Mouse (Mus musculus) forebrain, embryonic 16.5 days (tissue): ENCODE measurements around the gene Sppl3. TPM values are rescaled to one million over a fixed set of nuclear protein-coding genes. Genes with fewer than 3 reads are reported as not detected.

Source experiments
- ATAC-seq: fragments of 200-750 bp; cut with Nextera tagmentation; 2 replicates; pipeline ENCODE4 v1.8.0; 2017; ENCODE audit warnings: mild to moderate bottlenecking, moderate library complexity
- H3K27ac ChIP-seq: fragments of 300-500 bp; sonication (generic); 2 replicates; pipeline ENCODE4 v1.5.1; 2014; ENCODE audit warnings: low read length, control low read depth
- H3K27me3 ChIP-seq: fragments of 300-500 bp; sonication (generic); replicated peaks from 2 replicates; pipeline ENCODE4 v1.6.1; 2014; ENCODE audit warnings: low read length; ENCODE audit not compliant: control insufficient read depth, insufficient read depth
- H3K36me3 ChIP-seq: fragments of 300-500 bp; sonication (generic); 2 replicates; pipeline ENCODE4 v1.6.1; 2014; ENCODE audit not compliant: control insufficient read depth, insufficient read depth
- H3K4me1 ChIP-seq: fragments of 300-500 bp; sonication (generic); replicated peaks from 2 replicates; pipeline ENCODE4 v1.6.1; 2014; ENCODE audit warnings: low read length; ENCODE audit not compliant: control insufficient read depth, insufficient read depth
- H3K4me2 ChIP-seq: fragments of 300-500 bp; sonication (generic); 2 replicates; pipeline ENCODE4 v1.6.1; 2014; ENCODE audit warnings: mild to moderate bottlenecking, low read length, control low read depth
- H3K4me3 ChIP-seq: fragments of 300-500 bp; sonication (generic); replicated peaks from 2 replicates; pipeline ENCODE4 v1.5.1; 2014; ENCODE audit warnings: mild to moderate bottlenecking, low read length, control low read depth
- H3K9ac ChIP-seq: fragments of 300-500 bp; sonication (generic); replicated peaks from 2 replicates; pipeline ENCODE4 v1.6.1; 2014; ENCODE audit warnings: low read depth, low read length, control low read depth
- H3K9me3 ChIP-seq: fragments of 300-500 bp; sonication (generic); 2 replicates; pipeline ENCODE4 v1.6.1; 2016; ENCODE audit warnings: low read length; ENCODE audit not compliant: control insufficient read depth
- WGBS: fragments of 180-500 bp; shearing (Covaris S2); extraction: QIAGEN DNeasy Blood & Tissue Kit; methylation state at CpG from one replicate; pipeline ENCODE4 v1.1.7; 2014; 5-methylcytosine and 5-hydroxymethylcytosine counted together
- polyA plus RNA-seq: library from polyadenylated mRNA; unstranded; fragments of >200 nt; fragmentation: Nextera tagmentation; extraction: Ambion mirVana; gene quantifications from 2 replicates; pipeline ENCODE4 v1.2.1, GENCODE M21; 2015

Sppl3 gene
- polyA plus RNA-seq, 1 experiment from 2014 or later = 16.6 TPM

GRCm38 (mm10) chr5:115145253-115145968 lies 134.5 kb downstream of the Sppl3 start:
- H3K4me3 ChIP-seq = no peak overlapping the region
- 74% methylated on average over 11 of the region's 11 CpGs for WGBS
- no peak overlapping the region for H3K9ac ChIP-seq
- peaks cover 21% of the 10 kb centered on the region for H3K36me3 ChIP-seq
- H3K27me3 ChIP-seq = no peaks in the 10 kb centered on the region
- no peak overlapping the region for H3K27ac ChIP-seq
- H3K4me2 ChIP-seq = no peak overlapping the region
- peaks cover 12% of the 10 kb centered on the region for H3K4me1 ChIP-seq
- no peaks in the 10 kb centered on the region for H3K9me3 ChIP-seq
- no peak for ATAC-seq

- no peaks in the 10 kb centered on the region for H3K27me3 ChIP-seq
- peaks cover 22% of the 10 kb centered on the region for H3K36me3 ChIP-seq
- H3K4me3 ChIP-seq = no peak overlapping the region
- 84% methylated on average over 6 of the region's 6 CpGs for WGBS
- H3K4me2 ChIP-seq = no peak overlapping the region
- ATAC-seq = no peak
- H3K27ac ChIP-seq = no peak overlapping the region
- no peaks in the 10 kb centered on the region for H3K9me3 ChIP-seq
- no peak overlapping the region for H3K9ac ChIP-seq
- H3K4me1 ChIP-seq = peaks cover 12% of the 10 kb centered on the region
Observed at GRCm38 (mm10) chr5:115145976-115146746, 135.2 kb downstream of the Sppl3 start.

- Histone ChIP-seq H3K4me2 (no peak overlapping the region), H3K9ac (no peak overlapping the region), H3K9me3 (no peaks in the 10 kb centered on the region), H3K4me1 (peaks cover 12% of the 10 kb centered on the region), H3K27me3 (no peaks in the 10 kb centered on the region), H3K36me3 (peaks cover 22% of the 10 kb centered on the region), H3K27ac (no peak overlapping the region), H3K4me3 (no peak overlapping the region)
- ATAC-seq = no peak
Observed at GRCm38 (mm10) chr5:115146747-115147130, 135.8 kb downstream of the Sppl3 start.

GRCm38 (mm10) chr5:115147388-115147787 lies 136.5 kb downstream of the Sppl3 start:
- Histone ChIP-seq H3K27me3 (no peaks in the 10 kb centered on the region), H3K4me2 (no peak overlapping the region), H3K4me1 (peaks cover 12% of the 10 kb centered on the region), H3K9ac (no peak overlapping the region), H3K36me3 (peaks cover 22% of the 10 kb centered on the region), H3K4me3 (no peak overlapping the region), H3K27ac (no peak overlapping the region), H3K9me3 (no peaks in the 10 kb centered on the region)
- ATAC-seq = no peak
- WGBS = 86% methylated on average over 3 of the region's 3 CpGs

GRCm38 (mm10) chr5:115148378-115148777 lies 137.4 kb downstream of the Sppl3 start:
- WGBS = 96% methylated on average over 8 of the region's 8 CpGs
- Histone ChIP-seq H3K4me2 (no peak overlapping the region), H3K9me3 (no peaks in the 10 kb centered on the region), H3K9ac (no peak overlapping the region), H3K4me3 (no peak overlapping the region), H3K4me1 (peaks cover 6% of the 10 kb centered on the region), H3K27me3 (no peaks in the 10 kb centered on the region), H3K36me3 (peaks cover 22% of the 10 kb centered on the region), H3K27ac (no peak overlapping the region)
- ATAC-seq = no peak

Other genes starting within 250 kb of the Sppl3 start
- gene Ankrd13a, start 236.5 kb upstream of the Sppl3 start, polyA plus RNA-seq = 29.4 and 30.1 TPM in 2 replicates
- gene Git2, start 235.6 kb upstream of the Sppl3 start, polyA plus RNA-seq = 53.9 and 58.5 TPM in 2 replicates
- 220 and 250 TPM in 2 replicates for gene 1500011B03Rik, start 187.7 kb upstream of the Sppl3 start, polyA plus RNA-seq
- gene 4930519G04Rik, start 157.5 kb upstream of the Sppl3 start, polyA plus RNA-seq = not detected in 2 replicates
- 2.0 and 2.5 TPM in 2 replicates for gene Gm9936, start 152.5 kb upstream of the Sppl3 start, polyA plus RNA-seq
- 2.8 and 3.5 TPM in 2 replicates for gene Oasl2, start 114.2 kb upstream of the Sppl3 start, polyA plus RNA-seq
- gene Oasl1, start 87.9 kb upstream of the Sppl3 start, polyA plus RNA-seq = 0.39 and 0.41 TPM in 2 replicates
- gene 2210016L21Rik, start 69.0 kb upstream of the Sppl3 start, polyA plus RNA-seq = 84.1 and 106 TPM in 2 replicates
- gene Hnf1a, start 40.0 kb upstream of the Sppl3 start, polyA plus RNA-seq = 0.06 TPM in 1 of 2 replicates, not detected in the other
- 34.9 and 38.1 TPM in 2 replicates for gene Gm10401, start 87.2 kb downstream of the Sppl3 start, polyA plus RNA-seq
- gene Acads, start 108.2 kb downstream of the Sppl3 start, polyA plus RNA-seq = 18.0 and 19.8 TPM in 2 replicates
- gene Unc119b, start 123.8 kb downstream of the Sppl3 start, polyA plus RNA-seq = 35.3 and 39.8 TPM in 2 replicates
- 19.3 and 21.1 TPM in 2 replicates for gene Mlec, start 147.0 kb downstream of the Sppl3 start, polyA plus RNA-seq
- 8.3 and 9.2 TPM in 2 replicates for gene Cabp1, start 183.2 kb downstream of the Sppl3 start, polyA plus RNA-seq
- 85.3 and 101 TPM in 2 replicates for gene Pop5, start 224.7 kb downstream of the Sppl3 start, polyA plus RNA-seq